Mouse (Mus musculus) brain, embryonic 14.5 days (tissue): ENCODE data around the gene Ehd3.

Experiments
- CTCF ChIP-seq: fragments of 200-500 bp; IDR thresholded peaks from 2 replicates; pipeline ENCODE4 v1.5.1; 2012; ENCODE audit warnings: inconsistent platforms, mild to moderate bottlenecking, moderate library complexity, borderline replicate concordance; ENCODE audit not compliant: insufficient read depth, insufficient read length; ENCODE audit errors: extremely low read depth
- POLR2A ChIP-seq: fragments of 200-500 bp; IDR thresholded peaks from 2 replicates; pipeline ENCODE4 v1.6.1; 2012; ENCODE audit warnings: mild to moderate bottlenecking, inconsistent platforms, borderline replicate concordance; ENCODE audit not compliant: poor library complexity, insufficient read depth, insufficient read length, severe bottlenecking; ENCODE audit errors: extremely low read depth

- TF ChIP-seq CTCF (no peak), POLR2A (no peak)
Measured at GRCm38 (mm10) chr17:73811566-73811965, 7.6 kb downstream of the Ehd3 start.
